Mouse (Mus musculus) granulocyte monocyte progenitor cell, adult 5-6 weeks (primary cell): ENCODE results near the gene Hsf2bp. TPM values are rescaled to one million over a fixed set of nuclear protein-coding genes. Genes with fewer than 3 reads are reported as not detected.
"Not testable (repeated sequence)": the region's sequence is repeated elsewhere in the genome, so short reads cannot be mapped to it uniquely, and the experiment has no call there.

Source experiments
- ATAC-seq: replicated peaks from 2 replicates; pipeline ENCODE4 v1.8.0; 2016; ENCODE audit warnings: mild to moderate bottlenecking, moderate TSS enrichment, inconsistent platforms; ENCODE audit not compliant: poor library complexity, severe bottlenecking
- total RNA-seq, 2 experiments: library from RNA; stranded (forward) in 1 of 2; stranded (reverse) in 1 of 2; fragments of 200-712, 200-1000 nt in 1 of 2; fragments of >200 nt in 1 of 2; fragmentation: Nextera tagmentation in 1 of 2; gene quantifications; 2 replicates each; pipeline ENCODE4 v1.2.3; 2014 to 2017

Hsf2bp gene
- not detected in 2 replicates for total RNA-seq (2014; fragmentation: Nextera tagmentation)
- not detected in 2 replicates for total RNA-seq (2017)

- ATAC-seq = peak; percentile 65
Observed at GRCm38 (mm10) chr17:32035609-32036508, at the start of gene Hsf2bp, which contains the start of gene Rrp1b. TSS of gene Hsf2bp (minus strand) at chr17:32036349. TSS of gene Rrp1b (plus strand) at chr17:32036100.

GRCm38 (mm10) chr17:32083351-32083750 is 47.2 kb upstream of the Hsf2bp start:
- ATAC-seq = no peak

- peak; percentile 53; the same call in 1 of the 2 replicates for ATAC-seq
Observed at GRCm38 (mm10) chr17:32075164-32075563, 39.0 kb upstream of the Hsf2bp start.

GRCm38 (mm10) chr17:32074658-32075057 is 38.5 kb upstream of the Hsf2bp start:
- ATAC-seq = no peak

GRCm38 (mm10) chr17:32073359-32073758 is 37.2 kb upstream of the Hsf2bp start:
- peak; percentile 66 for ATAC-seq

- ATAC-seq = no peak
Observed at GRCm38 (mm10) chr17:32068810-32069209, 32.7 kb upstream of the Hsf2bp start.

GRCm38 (mm10) chr17:32068381-32068780 is 32.2 kb upstream of the Hsf2bp start:
- no peak for ATAC-seq

GRCm38 (mm10) chr17:32067541-32067940 is 31.4 kb upstream of the Hsf2bp start:
- no peak for ATAC-seq

- ATAC-seq = not testable (repeated sequence)
Observed at GRCm38 (mm10) chr17:32064762-32065161, 28.6 kb upstream of the Hsf2bp start.

- ATAC-seq = no peak
Observed at GRCm38 (mm10) chr17:32063654-32064053, 27.5 kb upstream of the Hsf2bp start.

GRCm38 (mm10) chr17:32061219-32061618 is 25.1 kb upstream of the Hsf2bp start:
- no peak for ATAC-seq

- ATAC-seq = no peak
Observed at GRCm38 (mm10) chr17:32059084-32059483, 22.9 kb upstream of the Hsf2bp start.

GRCm38 (mm10) chr17:32057843-32058242 is 21.7 kb upstream of the Hsf2bp start:
- ATAC-seq = no peak

GRCm38 (mm10) chr17:32053677-32054076 is 17.5 kb upstream of the Hsf2bp start:
- ATAC-seq = no peak

GRCm38 (mm10) chr17:32052237-32053080 is 16.3 kb upstream of the Hsf2bp start:
- no peak for ATAC-seq

GRCm38 (mm10) chr17:32050609-32051008 is 14.5 kb upstream of the Hsf2bp start:
- no peak for ATAC-seq

GRCm38 (mm10) chr17:32049914-32050313 is 13.8 kb upstream of the Hsf2bp start:
- no peak for ATAC-seq

- no peak for ATAC-seq
Observed at GRCm38 (mm10) chr17:32048351-32048750, 12.2 kb upstream of the Hsf2bp start.

GRCm38 (mm10) chr17:32046541-32046940 is 10.4 kb upstream of the Hsf2bp start:
- ATAC-seq = no peak

- ATAC-seq = peak; percentile 75
Observed at GRCm38 (mm10) chr17:32040263-32040662, 4.1 kb upstream of the Hsf2bp start.
